Mouse (Mus musculus): ENCODE data around the gene Ano7. TPM values are rescaled to one million over a fixed set of nuclear protein-coding genes. Genes with fewer than 3 reads are reported as not detected.
"Not testable (repeated sequence)": the region's sequence is repeated elsewhere in the genome, so short reads cannot be mapped to it uniquely, and the experiment has no call there.

Gene Ano7
- total RNA-seq, 2 experiments from 2014 or later = not detected

DNA sequence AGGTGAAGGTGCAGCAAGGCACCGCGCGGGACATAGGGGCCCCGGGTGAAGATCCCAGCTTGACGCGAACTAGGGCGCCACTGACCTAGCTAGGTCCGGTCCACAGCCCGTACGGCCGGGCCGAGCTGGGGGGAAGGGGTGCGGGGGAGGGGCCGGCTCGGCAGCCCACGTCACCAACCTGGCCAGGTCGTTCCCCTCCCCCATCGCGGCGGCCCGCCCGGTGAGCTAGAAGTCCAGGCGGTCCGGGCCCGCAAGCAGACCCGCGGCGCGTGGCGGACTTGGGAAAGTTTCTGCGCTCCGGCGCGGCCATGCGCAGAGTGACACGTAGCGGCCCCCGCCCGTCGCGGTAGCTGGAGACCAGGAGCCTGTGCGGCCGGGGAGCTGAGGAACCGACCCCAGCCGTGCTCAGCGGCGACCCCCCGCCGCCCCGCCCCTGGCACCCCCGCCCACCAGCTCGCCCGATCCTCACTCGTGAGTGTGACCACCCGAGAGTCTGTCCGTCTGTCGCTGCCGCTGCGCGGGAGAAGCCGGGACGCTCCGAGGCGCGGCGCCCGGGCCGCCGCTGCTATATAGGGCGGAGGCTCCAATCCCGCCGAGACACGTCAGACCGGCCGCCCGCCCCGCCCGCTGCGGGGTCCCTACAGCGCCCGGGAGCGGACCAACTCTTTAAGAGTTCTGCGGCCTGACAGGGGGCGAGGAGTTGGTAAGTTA lies 71.5 kb downstream of the Ano7 start:
- peak; percentile 87 to 89 for DNase-seq
- intact Hi-C loops (cut with DNase I) = loop anchor here (1.0 to 10.0 kb wide), 3 partner anchors 33 to 280 kb away; partner anchors contain the start of gene Hdlbp

DNA sequence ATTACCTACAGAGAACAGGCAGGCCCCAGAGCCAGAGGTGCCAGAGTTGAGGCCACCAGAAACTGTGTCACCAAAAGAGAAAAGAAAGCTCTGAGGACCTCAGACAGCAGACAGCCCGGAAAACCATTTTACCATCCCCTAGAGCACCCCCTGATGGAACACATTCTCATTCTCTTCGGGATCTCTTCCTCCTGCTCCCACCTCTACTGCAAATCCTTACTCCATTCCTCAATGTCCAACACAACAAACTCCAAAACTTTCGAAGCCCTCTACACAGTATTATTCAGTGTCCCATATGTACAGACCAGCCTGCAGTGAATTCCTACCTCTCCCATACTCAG lies 72.1 kb downstream of the Ano7 start:
- intact Hi-C loops (cut with DNase I) = loop anchor here (1.0 to 10.0 kb wide), 3 partner anchors 33 to 279 kb away; partner anchors contain the start of gene Hdlbp
- DNase-seq = no peak

DNA sequence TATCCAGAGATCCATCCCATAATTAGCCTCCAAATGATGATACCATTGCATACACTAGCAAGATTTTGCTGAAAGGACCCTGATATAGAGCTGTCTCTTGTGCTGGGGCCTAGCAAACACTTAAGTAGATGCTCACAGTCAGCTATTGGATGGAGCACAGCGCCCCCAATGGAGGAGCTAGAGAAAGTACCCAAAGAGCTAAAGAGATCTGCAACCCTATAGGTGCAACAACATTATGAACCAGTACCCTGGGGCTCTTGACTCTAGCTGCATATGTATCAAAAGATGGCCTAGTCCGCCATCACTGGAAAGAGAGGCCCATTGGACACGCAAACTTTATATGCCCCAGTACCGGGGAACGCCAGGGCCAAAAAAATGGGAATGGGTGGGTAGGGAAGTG lies 76.4 kb downstream of the Ano7 start:
- not testable (repeated sequence) for DNase-seq

DNA sequence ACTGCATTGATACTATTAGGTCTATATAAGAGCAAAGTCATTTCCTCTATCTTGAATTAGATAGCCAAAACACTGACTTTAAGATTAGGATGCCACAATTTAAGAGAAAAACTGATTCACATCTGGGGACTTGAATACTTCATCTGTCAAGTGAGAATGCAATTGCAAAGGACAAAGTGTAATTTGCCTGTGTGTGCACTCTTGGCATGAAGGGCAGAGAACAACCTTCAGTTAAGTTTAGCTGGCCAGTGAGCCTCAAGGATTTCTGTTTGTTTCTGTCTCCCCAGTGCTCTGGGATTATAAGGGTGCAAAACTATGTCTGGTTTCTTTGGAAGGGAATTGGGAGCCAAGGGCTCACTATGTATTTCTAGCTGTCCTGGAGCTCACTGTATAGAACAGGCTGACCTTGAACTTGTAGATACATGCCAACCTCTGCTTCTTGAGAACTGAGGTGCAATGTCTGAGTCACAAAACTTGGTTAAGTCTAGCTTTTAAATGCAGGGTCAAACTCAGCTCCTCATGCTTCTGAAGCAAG lies 80.1 kb downstream of the Ano7 start:
- DNase-seq = peak in 1 of 2 experiments; percentile 17
- intact Hi-C loops (cut with DNase I) = no loop called here

More for the DNA sequence above, 76.4 kb downstream of the Ano7 start:
- intact Hi-C loops (cut with DNase I) = not testable (repeated sequence)

Small RNA genes lying within 50 kb of the gene (microRNA-seq; reads per million reads assigned to microRNA genes)
- gene Mir6345 (0 reads per million in 2 experiments), gene Mir6902 (0 reads per million in 2 experiments)

Other genes with a start within 250 kb of the Ano7 start
- gene Agxt, start 238.7 kb upstream of the Ano7 start, total RNA-seq (2021) = not detected
- not detected for gene 2310007B03Rik, start 213.0 kb upstream of the Ano7 start, total RNA-seq (2021)
- gene Crocc2, start 205.2 kb upstream of the Ano7 start, total RNA-seq (2021) = under 1 TPM; 0.19 to 0.37 TPM
- 10 to 100 TPM; 11.4 to 17.6 TPM for gene Sned1, start 138.1 kb upstream of the Ano7 start, total RNA-seq (2021)
- gene Mterf4, start 68.0 kb upstream of the Ano7 start, total RNA-seq (2021) = 10 to 100 TPM; 14.1 to 14.9 TPM
- 10 to 100 TPM; 29.9 to 35.2 TPM for gene Ppp1r7, start 31.1 kb upstream of the Ano7 start, total RNA-seq (2021)
- 1 to 10 TPM; 2.7 to 4.2 TPM for gene Pask, start 30.4 kb upstream of the Ano7 start, total RNA-seq (2021)
- gene Hdlbp, start 104.9 kb downstream of the Ano7 start, total RNA-seq (2021) = 100 to 1,000 TPM; 347 to 363 TPM
- 10 to 100 TPM; 16.5 to 18.6 TPM for gene Farp2, start 138.1 kb downstream of the Ano7 start, total RNA-seq (2021)

All from heart, postnatal 10 days (tissue).